Mouse (Mus musculus) C2C12 (cell line): Measurements from ENCODE around the gene Uri1.

Experiments used
- CEBPB ChIP-seq: IDR thresholded peaks from one replicate; pipeline ENCODE4 v1.6.1; 2011; ENCODE audit warnings: low read depth, mild to moderate bottlenecking, control low read depth, moderate library complexity
- CTCF ChIP-seq: IDR thresholded peaks from one replicate; pipeline ENCODE4 v1.5.1; 2011; ENCODE audit not compliant: control insufficient read depth, insufficient read depth, insufficient read length
- FOSL1 ChIP-seq: IDR thresholded peaks from one replicate; pipeline ENCODE4 v1.8.0; 2011; ENCODE audit warnings: mild to moderate bottlenecking, low read length; ENCODE audit not compliant: poor library complexity, insufficient read depth, severe bottlenecking
- MAX ChIP-seq: IDR thresholded peaks from one replicate; pipeline ENCODE4 v1.6.1; 2011; ENCODE audit warnings: mild to moderate bottlenecking, control low read depth
- MYOD1 ChIP-seq: IDR thresholded peaks from one replicate; pipeline ENCODE4 v1.6.1; 2011; ENCODE audit warnings: low read depth; ENCODE audit not compliant: control insufficient read depth, insufficient read length
- MYOG ChIP-seq: IDR thresholded peaks from one replicate; pipeline ENCODE4 v1.6.1; 2011; ENCODE audit not compliant: control insufficient read depth, insufficient read length; ENCODE audit errors: extremely low read depth
- USF1 ChIP-seq: IDR thresholded peaks from one replicate; pipeline ENCODE4 v1.6.1; 2011; ENCODE audit warnings: low read depth, mild to moderate bottlenecking, control low read depth, moderate library complexity

DNA sequence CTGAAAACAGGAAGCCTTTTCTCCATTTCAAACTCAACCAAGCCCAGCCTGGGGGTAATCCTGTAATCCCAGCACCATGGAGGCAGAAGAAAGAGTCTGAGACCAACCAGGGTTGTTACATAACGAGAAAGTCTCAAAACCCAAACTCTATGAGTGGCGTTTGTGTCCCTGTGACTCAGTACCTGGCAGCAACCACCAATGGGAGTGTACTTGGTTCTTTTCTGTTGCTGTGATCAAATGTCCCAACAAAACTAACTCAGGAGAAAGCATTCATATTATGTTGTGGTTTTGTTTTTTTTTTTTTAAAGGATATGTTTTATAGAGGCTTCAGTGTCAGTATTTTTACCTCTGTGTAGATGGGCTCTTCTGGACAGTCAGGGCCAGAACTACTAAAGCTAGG is 47.3 kb upstream of the Uri1 start:
- TF ChIP-seq CTCF, result no peak
- TF ChIP-seq MYOG, result no peak
- no peak for TF ChIP-seq MAX
- no peak for TF ChIP-seq FOSL1
- TF ChIP-seq USF1, result no peak
- no peak for TF ChIP-seq MYOD1
- no peak for TF ChIP-seq CEBPB
